ENCODE assay signal across 18 mouse cellular contexts in genomic region chr7:80368009-80368408, GRCm38 (mm10).
"Had no signal": no experiment of that assay in that cellular context is flagged by ENCODE, and none has a peak within 500 bp of the region (broad histone marks: within the 10 kb centered on the region; RNA-seq: fewer than 3 reads in every experiment).

No protein-coding gene starts in this region.

- H3K9me3 ChIP-seq: limb, embryonic 12.5 days; liver, embryonic 13.5 days; lung, embryonic 15.5 days; midbrain, embryonic 10.5 days; neural tube, embryonic 15.5 days had no signal

- DNase-seq: kidney, adult 9 months; kidney, postnatal 10 days; kidney, postnatal 4 days; liver; liver, embryonic 13.5 days; liver, postnatal 0 days; lung, postnatal 14 days; midbrain, embryonic 14.5 days; retina, postnatal 1 day; right cerebral cortex, postnatal 4 days; spleen, adult 18-20 months; thymus, postnatal 36 days had no signal

- H3K4me2 ChIP-seq: limb, embryonic 12.5 days; liver, embryonic 13.5 days; lung, embryonic 15.5 days; neural tube, embryonic 15.5 days had no signal

- H3K27me3 ChIP-seq: limb, embryonic 12.5 days; lung, embryonic 15.5 days; neural tube, embryonic 15.5 days had no signal

- H3K9ac ChIP-seq: limb, embryonic 12.5 days; liver, embryonic 13.5 days; liver, postnatal 0 days; lung, embryonic 15.5 days; neural tube, embryonic 15.5 days had no signal

- H3K4me3 ChIP-seq: layer of hippocampus, adult 2 months; limb, embryonic 12.5 days; liver, embryonic 13.5 days; lung, embryonic 15.5 days; midbrain, embryonic 10.5 days; myocyte; neural tube, embryonic 15.5 days had no signal

- H3K27ac ChIP-seq: layer of hippocampus, adult 2 months; limb, embryonic 12.5 days; liver, embryonic 13.5 days; lung, embryonic 15.5 days; midbrain, embryonic 10.5 days; neural tube, embryonic 15.5 days had no signal
